Mouse (Mus musculus) forebrain, embryonic 14.5 days (tissue): ENCODE results near the gene Gal. TPM values are rescaled to one million over a fixed set of nuclear protein-coding genes. Genes with fewer than 3 reads are reported as not detected.

Experiments used
- ATAC-seq: fragments of 200-750 bp; cut with Nextera tagmentation; 2 replicates; pipeline ENCODE4 v1.8.0; 2017; ENCODE audit warnings: mild to moderate bottlenecking, moderate library complexity
- DNase-seq: peaks from one replicate; pipeline ENCODE4 v3.0.0-alpha.2; 2015; ENCODE audit warnings: low spot score
- H3K27ac ChIP-seq: fragments of 300-500 bp; sonication (generic); 2 replicates; pipeline ENCODE4 v1.5.1; 2014; ENCODE audit warnings: low read depth, mild to moderate bottlenecking, control low read depth, low read length, moderate library complexity
- H3K27me3 ChIP-seq: fragments of 300-500 bp; sonication (generic); replicated peaks from 2 replicates; pipeline ENCODE4 v1.6.1; 2014; ENCODE audit warnings: low read length, control low read depth, mixed read lengths; ENCODE audit not compliant: control insufficient read depth, insufficient read depth
- H3K36me3 ChIP-seq: fragments of 300-500 bp; sonication (generic); 2 replicates; pipeline ENCODE4 v1.6.1; 2014; ENCODE audit warnings: low read length, control low read depth; ENCODE audit not compliant: control insufficient read depth, insufficient read depth
- H3K4me1 ChIP-seq: fragments of 300-500 bp; sonication (generic); 2 replicates; pipeline ENCODE4 v1.6.1; 2014; ENCODE audit warnings: antibody characterized with exemption, low read length, control low read depth; ENCODE audit not compliant: control insufficient read depth, insufficient read depth
- H3K4me2 ChIP-seq: fragments of 300-500 bp; sonication (generic); 2 replicates; pipeline ENCODE4 v1.6.1; 2014; ENCODE audit warnings: mild to moderate bottlenecking, control low read depth, low read length
- H3K4me3 ChIP-seq: fragments of 300-500 bp; sonication (generic); 2 replicates; pipeline ENCODE4 v1.5.1; 2014; ENCODE audit warnings: low read depth, low read length, control low read depth
- H3K9ac ChIP-seq: fragments of 300-500 bp; sonication (generic); 2 replicates; pipeline ENCODE4 v1.6.1; 2014; ENCODE audit warnings: mild to moderate bottlenecking, low read length, control low read depth, moderate library complexity
- H3K9me3 ChIP-seq: fragments of 300-500 bp; sonication (generic); replicated peaks from 2 replicates; pipeline ENCODE4 v1.6.1; 2016; ENCODE audit warnings: low read length, control low read depth, mixed read lengths; ENCODE audit not compliant: control insufficient read depth
- WGBS: fragments of 180-500 bp; shearing (Covaris S2); extraction: QIAGEN DNeasy Blood & Tissue Kit; methylation state at CpG from one replicate; pipeline ENCODE4 v1.1.7; 2014; 5-methylcytosine and 5-hydroxymethylcytosine counted together
- polyA plus RNA-seq: library from polyadenylated mRNA; unstranded; fragments of >200 nt; fragmentation: Nextera tagmentation; extraction: Ambion mirVana; gene quantifications from 2 replicates; pipeline ENCODE4 v1.2.1, GENCODE M21; 2014

Gene Gal
- polyA plus RNA-seq, 1 experiment from 2014 or later = 5.6 TPM

- WGBS = 92% methylated on average over 3 of the region's 3 CpGs
- H3K4me2 ChIP-seq = no peak overlapping the region
- H3K9ac ChIP-seq = no peak overlapping the region
- H3K4me1 ChIP-seq = no peaks in the 10 kb centered on the region
- DNase-seq (no peak), ATAC-seq (no peak)
- H3K9me3 ChIP-seq = no peaks in the 10 kb centered on the region
- H3K4me3 ChIP-seq = no peak overlapping the region
- no peak overlapping the region for H3K27ac ChIP-seq
- H3K36me3 ChIP-seq = no peaks in the 10 kb centered on the region
- H3K27me3 ChIP-seq = no peaks in the 10 kb centered on the region
Measured at GRCm38 (mm10) chr19:3378614-3379013, 35.7 kb downstream of the Gal start.

GRCm38 (mm10) chr19:3376966-3377715, 37.2 kb downstream of the Gal start:
- Histone ChIP-seq H3K36me3 (no peaks in the 10 kb centered on the region), H3K9ac (no peak overlapping the region), H3K9me3 (no peaks in the 10 kb centered on the region), H3K4me2 (no peak overlapping the region), H3K4me3 (no peak overlapping the region), H3K27me3 (no peaks in the 10 kb centered on the region), H3K4me1 (no peaks in the 10 kb centered on the region), H3K27ac (no peak overlapping the region)
- DNase-seq = no peak
- 32% methylated on average over 4 of the region's 4 CpGs for WGBS
- ATAC-seq = no peak

DNA sequence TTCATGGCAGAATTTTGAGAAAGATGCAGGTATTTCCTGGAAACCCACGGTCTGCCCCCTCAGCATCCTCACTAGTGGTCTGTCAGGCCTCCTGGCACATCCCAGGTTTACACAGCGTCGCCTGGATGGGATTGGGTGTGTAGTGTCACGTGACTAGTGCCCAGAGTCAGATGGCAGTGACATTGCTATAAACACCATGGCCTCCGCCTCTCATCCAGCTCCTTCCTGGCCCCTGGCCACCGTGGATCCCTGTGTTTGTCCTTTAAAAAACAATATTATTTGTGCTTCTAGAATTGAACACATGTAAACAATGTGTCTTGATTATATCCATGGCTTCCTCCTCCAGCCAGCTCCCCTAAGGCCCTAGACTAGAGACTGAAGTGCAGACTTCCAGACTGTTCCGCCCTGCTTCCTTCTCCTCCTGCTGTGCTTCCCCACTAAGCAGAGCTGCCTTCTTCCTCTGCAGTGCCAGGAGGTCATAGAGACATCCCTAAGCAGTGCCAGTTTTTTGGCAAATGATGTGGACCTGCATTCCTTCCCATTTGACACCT, 38.3 kb downstream of the Gal start:
- Histone ChIP-seq H3K27ac (no peak overlapping the region), H3K27me3 (no peaks in the 10 kb centered on the region), H3K9me3 (no peaks in the 10 kb centered on the region), H3K36me3 (no peaks in the 10 kb centered on the region), H3K4me3 (no peak overlapping the region), H3K4me1 (no peaks in the 10 kb centered on the region), H3K4me2 (no peak overlapping the region), H3K9ac (no peak overlapping the region)
- ATAC-seq (no peak), DNase-seq (no peak)
- WGBS = 65% methylated on average over 7 of the region's 7 CpGs

GRCm38 (mm10) chr19:3374028-3374427, 40.3 kb downstream of the Gal start:
- H3K4me1 ChIP-seq = no peaks in the 10 kb centered on the region
- H3K27ac ChIP-seq = no peak overlapping the region
- H3K27me3 ChIP-seq = no peaks in the 10 kb centered on the region
- no peaks in the 10 kb centered on the region for H3K36me3 ChIP-seq
- 62% methylated on average over 2 of the region's 2 CpGs for WGBS
- H3K9me3 ChIP-seq = no peaks in the 10 kb centered on the region
- DNase-seq (no peak), ATAC-seq (no peak)
- H3K4me2 ChIP-seq = no peak overlapping the region
- H3K9ac ChIP-seq = no peak overlapping the region
- H3K4me3 ChIP-seq = no peak overlapping the region

- Histone ChIP-seq H3K27me3 (no peaks in the 10 kb centered on the region), H3K4me3 (no peak overlapping the region), H3K4me2 (no peak overlapping the region), H3K36me3 (no peaks in the 10 kb centered on the region), H3K9me3 (no peaks in the 10 kb centered on the region), H3K9ac (no peak overlapping the region), H3K4me1 (no peaks in the 10 kb centered on the region), H3K27ac (no peak overlapping the region)
- whole genome bisulfite sequencing = 77% methylated on average over 12 of the region's 12 CpGs
- DNase-seq (no peak), ATAC-seq (no peak)
Measured at GRCm38 (mm10) chr19:3373380-3373779, 41.0 kb downstream of the Gal start.

GRCm38 (mm10) chr19:3368276-3368675, 46.1 kb downstream of the Gal start:
- Histone ChIP-seq H3K27me3 (no peaks in the 10 kb centered on the region), H3K36me3 (no peaks in the 10 kb centered on the region), H3K27ac (no peak overlapping the region), H3K4me2 (no peak overlapping the region), H3K9me3 (no peaks in the 10 kb centered on the region), H3K4me3 (no peak overlapping the region), H3K9ac (no peak overlapping the region), H3K4me1 (no peaks in the 10 kb centered on the region)
- ATAC-seq (no peak), DNase-seq (no peak)
- WGBS = 91% methylated on average over 3 of the region's 3 CpGs

DNA sequence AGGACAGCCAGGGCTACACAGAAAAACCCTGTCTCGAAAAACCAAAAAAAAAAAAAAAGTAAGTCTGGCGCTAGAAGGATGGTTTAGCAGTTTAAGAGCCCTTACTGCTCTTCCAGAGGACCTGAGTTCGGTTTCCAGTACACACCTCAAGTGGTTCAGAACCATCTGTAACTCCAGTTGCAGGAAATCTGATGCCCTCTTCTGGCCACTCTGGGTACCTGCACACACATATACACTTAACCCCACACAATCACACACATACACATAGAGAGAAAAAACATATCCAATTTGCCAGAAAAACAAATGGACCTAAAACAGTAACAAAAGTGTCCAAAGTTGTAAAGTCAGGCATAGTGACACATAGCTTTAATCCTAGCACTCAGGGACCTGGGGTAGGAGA, 49.3 kb downstream of the Gal start:
- ATAC-seq (no peak), DNase-seq (no peak)
- 89% methylated on average over 3 of the region's 3 CpGs for WGBS
- Histone ChIP-seq H3K4me3 (no peak overlapping the region), H3K27me3 (no peaks in the 10 kb centered on the region), H3K4me2 (no peak overlapping the region), H3K9ac (no peak overlapping the region), H3K4me1 (no peaks in the 10 kb centered on the region), H3K9me3 (no peaks in the 10 kb centered on the region), H3K27ac (no peak overlapping the region), H3K36me3 (no peaks in the 10 kb centered on the region)

GRCm38 (mm10) chr19:3363510-3363909, 50.8 kb downstream of the Gal start:
- no peak overlapping the region for H3K9ac ChIP-seq
- WGBS = 87% methylated on average over 4 of the region's 4 CpGs
- H3K4me3 ChIP-seq = no peak overlapping the region
- no peaks in the 10 kb centered on the region for H3K4me1 ChIP-seq
- H3K27me3 ChIP-seq = no peaks in the 10 kb centered on the region
- no peak overlapping the region for H3K27ac ChIP-seq
- no peaks in the 10 kb centered on the region for H3K36me3 ChIP-seq
- no peaks in the 10 kb centered on the region for H3K9me3 ChIP-seq
- no peak for DNase-seq
- H3K4me2 ChIP-seq = no peak overlapping the region
- ATAC-seq = no peak
